Mouse (Mus musculus) megakaryocyte progenitor cell, adult 5-6 weeks (primary cell): ENCODE measurements at regions not wholly inside any gene's neighbourhood (a gene's known extent, or its start where the extent isn't known, plus 50 kb on each side); places are given as distances from the start of the nearest gene placed in this dataset.

Source experiments
- ATAC-seq: replicated peaks from 2 replicates; pipeline ENCODE4 v1.8.0; 2016; ENCODE audit warnings: mild to moderate bottlenecking, moderate TSS enrichment, inconsistent platforms; ENCODE audit not compliant: poor library complexity

GRCm38 (mm10) chr11:32136066-32136465 is 64.0 kb downstream of the Il9r start:
- ATAC-seq = no peak

DNA sequence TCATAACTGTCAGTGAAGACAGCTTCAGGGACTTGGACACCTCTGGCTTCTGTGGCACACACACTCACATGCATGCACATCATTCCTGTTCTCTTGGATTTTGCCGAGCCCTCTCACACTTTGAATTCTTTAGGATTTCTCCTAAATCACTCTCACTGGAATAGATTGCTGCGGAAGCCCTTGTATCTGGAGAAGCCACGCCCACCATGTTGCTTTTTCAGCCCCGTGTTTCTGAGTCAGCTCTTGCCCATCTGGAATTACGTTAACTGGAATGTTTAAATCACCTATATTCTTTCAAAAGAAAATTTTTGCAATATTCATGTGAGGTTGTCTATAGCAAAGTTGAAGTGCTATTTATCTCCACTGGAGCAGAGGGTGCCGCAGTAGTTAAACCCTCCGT is 66.1 kb downstream of the Il9r start:
- ATAC-seq = no peak

GRCm38 (mm10) chr11:32132008-32132615 is 68.0 kb downstream of the Il9r start:
- ATAC-seq = peak; percentile 72

GRCm38 (mm10) chr11:32128551-32128950 is 71.5 kb downstream of the Il9r start:
- no peak for ATAC-seq

GRCm38 (mm10) chr11:32128018-32128417 is 72.1 kb downstream of the Il9r start:
- no peak for ATAC-seq

GRCm38 (mm10) chr11:32127401-32127817 is 72.7 kb downstream of the Il9r start:
- ATAC-seq = no peak

- no peak for ATAC-seq
Measured at GRCm38 (mm10) chr11:32126786-32127185, 73.3 kb downstream of the Il9r start.

GRCm38 (mm10) chr11:32126311-32126698 is 73.8 kb downstream of the Il9r start:
- ATAC-seq = no peak

DNA sequence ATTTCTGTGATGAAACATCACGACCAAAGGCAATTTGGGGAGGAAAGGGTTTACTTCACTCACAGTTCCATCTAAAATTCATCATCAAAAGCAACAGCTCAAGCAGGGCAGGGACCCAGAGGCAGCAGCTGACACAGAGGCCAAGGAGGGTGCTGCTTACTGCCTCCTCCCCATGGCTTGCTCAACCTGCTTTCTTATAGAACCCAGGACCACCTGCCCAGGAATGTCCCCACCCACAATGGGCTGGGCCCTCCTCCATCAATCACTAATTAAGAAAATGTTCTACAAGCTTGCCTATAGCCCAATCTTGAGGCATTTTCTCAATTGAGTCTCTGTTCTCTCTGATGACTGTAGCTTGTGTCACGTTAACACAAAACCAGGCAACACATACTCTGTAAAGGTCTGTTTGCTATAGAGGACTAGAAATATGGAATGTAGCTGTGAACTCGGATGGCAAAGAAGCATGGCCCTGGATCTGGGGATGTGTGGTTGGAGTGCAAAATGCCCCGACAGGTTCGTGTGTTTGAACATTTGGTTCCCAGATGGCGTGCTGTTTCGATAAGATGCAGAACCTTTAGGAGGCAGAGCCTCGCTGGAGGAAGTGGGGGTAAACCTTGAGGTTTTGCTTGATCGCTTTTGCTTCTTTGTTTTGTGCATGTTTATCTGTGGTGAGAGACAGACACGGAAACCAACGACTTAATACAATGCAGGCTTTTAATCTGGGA is 74.3 kb downstream of the Il9r start:
- peak; percentile 52 for ATAC-seq

DNA sequence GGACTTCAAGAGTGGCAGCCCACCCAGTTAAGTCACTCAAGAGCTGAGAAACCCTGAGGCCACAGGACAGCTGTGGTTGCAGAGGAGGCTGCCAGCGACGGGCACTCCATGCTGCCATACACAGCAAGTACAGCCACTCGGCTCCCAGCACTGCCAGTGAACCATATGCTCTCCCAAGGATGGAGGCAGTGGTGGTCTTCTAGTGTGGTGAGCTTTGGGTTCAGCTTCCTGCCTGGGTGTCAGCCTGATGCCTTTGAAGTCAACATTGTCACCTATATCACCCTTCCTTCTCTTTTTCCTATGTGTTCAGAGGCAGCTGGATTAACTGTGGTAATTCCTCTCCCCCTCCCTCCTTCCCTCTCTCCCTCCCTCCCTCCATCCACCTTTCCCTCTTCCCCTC is 79.5 kb downstream of the Il9r start:
- ATAC-seq = no peak

DNA sequence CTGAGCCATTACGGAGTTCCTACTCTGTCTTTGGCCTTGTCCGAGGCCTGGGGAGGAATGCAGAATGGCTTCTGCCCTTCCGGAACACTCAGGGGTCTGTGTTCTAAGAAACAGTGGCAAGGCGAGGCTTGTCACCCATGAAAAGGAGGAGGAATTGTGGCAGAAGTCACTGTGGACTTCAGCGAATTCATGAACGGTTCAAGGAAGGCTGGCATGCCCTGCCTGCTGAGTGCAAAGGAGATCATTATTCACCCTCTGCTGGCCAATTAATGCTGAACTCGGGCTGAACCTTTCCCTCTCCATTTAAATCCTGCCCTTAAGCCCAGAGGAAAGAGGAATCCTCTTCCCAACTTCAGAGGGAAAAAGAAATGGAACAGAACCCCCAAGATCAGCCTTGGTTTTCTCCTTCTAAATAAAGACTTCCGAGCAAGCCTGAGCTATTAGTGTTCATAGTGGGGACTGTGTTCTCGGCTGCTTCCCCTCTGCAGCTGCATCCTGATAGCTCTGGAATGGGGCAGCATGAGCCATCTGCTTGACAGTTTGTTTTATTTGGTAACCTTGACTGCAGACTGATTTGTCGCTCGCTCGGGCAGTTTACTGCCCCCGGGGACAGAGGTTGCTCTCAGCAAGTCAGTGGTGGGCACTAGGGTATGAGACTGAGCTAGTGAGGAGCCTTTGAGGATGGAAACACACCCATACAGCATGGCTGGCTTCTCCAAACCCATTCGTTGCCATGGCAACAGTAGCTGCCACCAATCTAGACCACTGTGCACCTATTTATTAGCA is 81.0 kb downstream of the Il9r start:
- ATAC-seq = no peak

DNA sequence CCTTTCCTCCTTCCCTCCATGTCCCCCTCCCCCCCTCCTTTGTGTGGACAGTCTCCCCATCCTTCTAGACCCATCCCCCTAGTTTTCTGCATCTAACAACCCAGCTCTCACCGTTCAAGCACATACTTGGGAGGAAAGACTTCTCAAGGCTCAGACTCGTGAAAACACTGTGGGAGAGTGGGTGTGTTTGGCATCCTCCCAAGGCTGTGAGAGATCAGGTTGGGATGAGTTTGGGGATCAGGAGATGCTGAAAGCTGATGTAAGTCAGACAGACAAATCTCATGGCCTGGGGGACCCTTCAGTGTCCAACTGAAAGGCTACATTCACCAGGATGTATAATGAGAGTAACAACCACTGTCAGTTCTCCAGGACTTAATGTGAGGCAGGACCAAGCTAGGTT is 82.1 kb downstream of the Il9r start:
- ATAC-seq = no peak

DNA sequence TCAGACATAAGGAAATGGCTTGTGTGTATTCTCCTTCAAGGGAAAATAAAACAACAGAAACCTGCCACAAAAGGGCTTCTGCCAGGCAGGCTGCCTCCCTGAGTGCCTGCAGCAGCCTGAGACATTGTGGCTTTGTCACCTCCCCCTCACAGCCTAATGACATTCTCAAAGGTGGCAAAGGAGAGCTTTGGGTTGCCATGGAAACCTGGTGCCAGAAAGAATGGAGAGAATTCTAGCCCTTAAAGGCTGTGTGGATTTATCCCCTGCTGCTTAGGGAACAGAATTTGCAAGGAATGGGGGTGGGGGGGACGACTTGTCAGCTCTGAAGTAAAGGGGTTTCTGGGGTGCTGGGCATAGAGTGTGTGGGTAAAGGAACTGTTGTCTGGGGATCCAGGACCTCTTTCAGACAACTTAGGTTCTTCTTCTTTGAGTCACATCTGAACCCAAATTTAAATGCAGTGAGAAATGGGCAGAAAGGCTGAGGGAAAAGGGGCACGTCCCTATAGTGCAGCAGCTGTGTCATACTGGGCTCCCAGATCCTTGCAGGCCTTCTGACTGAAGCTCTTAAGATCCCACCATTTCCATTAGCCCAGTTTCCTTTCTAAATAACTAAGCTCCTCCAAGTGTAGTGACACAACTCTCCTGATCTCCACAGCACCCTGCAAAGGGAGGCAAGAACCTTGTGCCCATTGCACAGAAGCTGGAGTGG is 86.8 kb downstream of the Il9r start:
- ATAC-seq = no peak

DNA sequence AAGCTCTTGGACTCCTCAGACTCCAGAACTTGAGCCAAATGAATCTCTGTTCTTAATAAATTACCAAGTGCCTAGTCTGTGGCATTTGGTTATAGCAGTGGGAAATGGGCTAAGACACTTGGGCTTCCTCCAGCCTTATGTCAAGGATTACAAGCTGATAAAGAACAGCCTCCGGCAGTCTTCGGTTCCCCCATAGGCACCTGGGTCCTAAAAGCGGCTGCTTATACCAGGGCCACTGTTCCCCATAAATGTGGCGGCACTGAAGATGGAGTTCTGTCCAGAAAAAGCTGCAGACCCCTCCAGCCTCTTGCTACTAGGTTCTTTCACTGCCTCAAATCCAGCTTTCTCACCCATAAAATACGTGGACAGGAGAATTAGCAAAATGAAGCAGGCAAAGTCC is 87.6 kb downstream of the Il9r start:
- no peak for ATAC-seq

- no peak for ATAC-seq
Measured at GRCm38 (mm10) chr11:32111841-32112240, 88.2 kb downstream of the Il9r start.

DNA sequence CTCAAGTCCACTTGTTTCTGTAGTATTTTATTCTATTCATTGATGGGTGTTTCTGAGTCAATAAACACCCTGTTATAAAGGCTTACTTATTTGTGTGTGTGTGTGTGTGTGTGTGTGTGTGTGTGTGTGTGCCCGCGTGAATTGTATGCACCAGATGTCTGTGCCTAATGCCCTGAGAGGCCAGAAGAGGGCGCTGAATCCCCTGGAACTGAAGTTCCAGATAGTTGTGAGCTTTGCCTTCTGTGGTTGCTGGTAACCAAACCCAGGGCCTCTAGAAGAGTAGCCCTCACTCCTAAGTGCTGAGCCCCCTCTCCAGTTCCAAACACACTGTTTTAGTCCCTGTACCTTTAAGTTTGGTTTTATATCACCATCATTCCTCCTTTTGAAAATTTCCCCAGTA is 90.2 kb downstream of the Il9r start:
- ATAC-seq = no peak
